Mouse (Mus musculus): ENCODE data around the gene Mpl.

Gene Mpl

DNA sequence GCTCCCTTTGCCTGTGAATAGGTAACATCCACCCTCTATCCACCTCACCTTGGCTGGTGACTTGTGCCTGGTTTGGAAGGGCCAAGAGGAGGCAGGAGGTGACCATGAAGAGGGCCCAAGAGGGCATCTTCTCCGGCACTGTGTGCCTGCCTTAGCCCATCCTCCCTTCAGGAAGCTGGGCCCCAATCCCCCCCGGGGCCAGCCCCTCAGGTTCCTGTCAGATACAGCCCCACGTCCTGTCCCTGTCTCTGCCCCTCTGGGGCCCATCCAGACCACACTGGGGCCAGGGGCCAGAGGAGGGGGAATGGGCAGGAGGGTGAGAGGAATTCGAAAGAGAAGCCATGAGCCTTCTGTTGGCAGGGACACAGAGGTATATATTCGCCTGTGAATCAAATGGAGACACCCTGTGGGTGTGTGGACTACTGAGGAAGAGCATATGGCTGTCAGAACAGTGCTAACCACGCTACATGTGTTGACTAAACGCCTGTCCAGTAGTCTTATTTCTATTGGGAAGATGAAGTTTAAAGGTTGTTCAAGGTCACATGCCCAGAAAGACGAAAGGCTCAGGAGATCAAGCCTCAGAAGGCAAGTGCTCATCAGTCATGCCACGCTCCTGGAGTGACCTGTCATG lies at the start of gene Mpl:
TSS of gene Mpl (minus strand) at position 169 of the 631 bp plus-strand sequence.
- no peak for DNase-seq (ENCODE audit: low read depth in 2 of 2, low spot score in 2 of 2)

DNA sequence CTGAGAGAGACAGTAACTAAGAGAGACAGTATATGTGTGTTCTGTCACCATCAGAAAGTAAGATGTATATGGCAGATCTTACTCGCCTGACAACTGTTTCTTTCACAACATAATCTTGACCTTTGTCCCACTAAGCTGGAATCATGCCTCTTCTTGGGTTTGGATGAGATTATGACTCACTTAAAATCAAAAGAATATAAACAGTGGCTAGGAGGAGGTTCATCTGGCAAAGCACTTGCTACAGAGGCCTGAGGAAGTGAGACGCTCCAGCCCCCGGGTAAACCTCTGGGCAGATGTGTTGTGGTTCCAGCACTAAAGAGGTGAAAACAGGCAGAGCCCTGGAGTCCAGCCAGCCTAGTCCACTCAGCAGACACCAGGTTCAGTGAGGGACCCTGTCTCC lies 48.2 kb upstream of the Mpl start:
- DNase-seq (ENCODE audit: low read depth in 2 of 2, low spot score in 2 of 2) = no peak

DNA sequence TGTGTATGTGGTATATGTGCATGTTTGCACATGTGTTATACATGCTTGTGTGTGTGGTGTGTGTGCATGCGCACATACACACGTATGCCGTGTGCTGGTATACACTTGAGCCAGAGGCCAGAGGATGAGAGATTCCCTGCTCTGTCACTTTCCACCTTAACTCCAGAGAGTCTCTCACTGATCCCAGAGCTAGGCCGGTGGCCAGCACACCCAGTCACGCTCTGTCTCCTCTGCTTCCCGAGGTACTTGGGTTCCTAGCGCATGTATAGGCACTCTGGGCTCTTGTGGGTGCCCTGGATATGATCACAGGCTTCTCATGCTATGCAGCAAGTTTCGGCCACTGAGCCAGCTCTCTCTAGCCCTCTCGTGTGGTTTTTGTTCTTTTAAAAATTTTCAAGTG lies 43.5 kb upstream of the Mpl start:
- DNase-seq (ENCODE audit: low read depth in 2 of 2, low spot score in 2 of 2) = no peak

DNA sequence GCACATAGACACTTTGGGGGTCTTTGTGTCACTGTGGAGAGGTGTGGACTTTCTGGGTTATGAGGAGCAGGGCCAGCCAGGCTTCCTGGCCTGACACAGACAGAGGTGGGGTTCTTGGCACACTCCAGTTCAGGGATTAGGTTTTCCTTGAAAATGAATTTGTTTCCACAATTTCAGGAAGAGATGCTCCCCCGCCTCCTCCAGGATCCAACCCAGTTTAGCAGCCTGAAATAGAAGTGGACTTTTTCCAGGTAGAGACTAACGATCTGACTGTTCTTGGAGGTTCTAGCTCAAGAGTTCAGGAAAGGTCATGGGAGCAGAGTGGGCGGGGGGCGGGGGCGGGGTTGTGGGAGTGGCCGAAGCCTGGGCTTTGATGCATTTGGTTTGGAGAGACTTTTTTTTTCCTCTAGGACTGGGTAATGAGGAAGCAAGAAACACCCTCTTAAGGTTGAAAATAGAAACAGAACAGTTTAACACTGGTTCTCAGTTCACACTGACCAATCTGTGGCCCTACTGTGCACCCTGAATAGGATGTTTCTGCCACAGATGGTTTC lies 42.9 kb upstream of the Mpl start:
- no peak for DNase-seq (ENCODE audit: low read depth in 2 of 2, low spot score in 2 of 2)

DNA sequence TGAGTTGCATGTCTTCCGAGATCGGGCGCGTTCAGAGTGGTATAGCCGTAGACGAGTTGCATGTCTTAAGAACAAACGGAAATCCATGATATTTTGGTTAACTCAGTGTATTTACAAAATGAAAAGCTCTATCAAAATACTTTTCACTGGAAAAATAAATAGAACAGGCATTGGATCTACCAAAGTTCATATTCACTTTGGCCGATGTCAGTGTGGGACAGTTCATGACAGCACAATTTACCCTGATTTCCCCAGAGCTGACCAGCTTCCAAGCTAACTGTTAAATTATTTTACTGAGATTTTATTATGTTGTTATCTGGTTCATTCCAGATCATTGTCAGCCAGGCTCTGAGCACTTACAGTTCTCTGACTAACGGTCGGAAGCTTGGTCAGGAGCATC lies 33.1 kb upstream of the Mpl start:
- no peak for DNase-seq (ENCODE audit: low read depth in 2 of 2, low spot score in 2 of 2)

DNA sequence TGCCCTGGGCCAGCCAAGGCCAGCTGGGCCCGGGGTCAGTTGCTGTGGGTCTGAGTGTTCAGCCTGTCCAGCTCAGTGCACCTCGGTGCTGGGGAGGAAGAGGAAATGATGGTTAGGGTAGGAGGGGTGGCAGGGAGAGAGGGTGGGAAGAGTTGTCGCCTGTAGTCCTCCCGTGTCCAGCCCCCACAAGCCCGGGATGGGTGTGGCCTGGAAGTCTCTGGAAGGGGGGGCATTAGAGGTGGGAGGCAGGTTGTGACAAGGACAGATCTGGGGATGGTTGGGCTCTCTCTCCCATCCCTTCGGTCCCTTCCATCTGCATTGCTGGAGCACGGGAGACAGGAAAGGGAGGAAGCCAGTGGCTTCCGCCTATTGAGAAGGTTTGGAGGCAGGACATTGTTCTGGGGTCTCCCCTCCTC lies 32.4 kb upstream of the Mpl start, which contains the start of gene Tie1:
TSS of gene Tie1 (minus strand) at position 345 of the 416 bp plus-strand sequence.
- DNase-seq (ENCODE audit: low read depth in 2 of 2, low spot score in 2 of 2) = no peak

DNA sequence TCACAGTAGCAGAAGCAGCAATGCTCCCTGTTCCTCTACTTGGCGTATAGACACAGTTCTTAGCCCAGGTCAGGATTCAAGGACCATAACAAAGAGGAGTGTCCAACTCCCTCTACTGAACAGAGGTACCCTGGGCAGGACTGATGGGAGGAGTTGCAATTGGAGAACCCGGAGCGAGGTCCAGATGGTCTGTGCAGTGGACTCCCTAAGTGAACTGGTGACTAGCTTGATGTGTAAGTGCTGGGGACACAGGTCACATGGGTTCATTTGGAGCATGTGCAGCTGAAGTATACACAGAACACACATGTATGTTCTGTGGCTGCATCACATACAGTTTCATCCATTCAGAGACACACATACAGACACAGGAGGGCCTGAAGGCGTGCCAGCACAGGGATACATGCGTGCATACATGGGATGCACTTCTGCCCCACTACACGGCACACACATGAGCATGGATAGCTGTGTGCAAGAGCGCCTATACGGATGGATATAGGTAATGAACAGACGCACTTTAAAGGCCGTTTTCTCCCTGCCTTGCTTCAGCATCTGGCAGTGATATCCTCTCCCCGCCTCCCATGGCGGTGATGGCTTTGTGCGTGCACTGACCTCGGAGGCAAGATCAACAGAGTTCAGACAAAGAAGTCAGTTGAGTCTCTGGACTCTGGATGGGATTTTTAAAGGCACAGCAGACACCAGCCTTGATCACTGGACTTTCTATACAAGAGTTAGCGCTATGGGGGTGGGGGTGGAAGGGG lies 19.6 kb upstream of the Mpl start:
- DNase-seq (ENCODE audit: low read depth in 2 of 2, low spot score in 2 of 2) = no peak

DNA sequence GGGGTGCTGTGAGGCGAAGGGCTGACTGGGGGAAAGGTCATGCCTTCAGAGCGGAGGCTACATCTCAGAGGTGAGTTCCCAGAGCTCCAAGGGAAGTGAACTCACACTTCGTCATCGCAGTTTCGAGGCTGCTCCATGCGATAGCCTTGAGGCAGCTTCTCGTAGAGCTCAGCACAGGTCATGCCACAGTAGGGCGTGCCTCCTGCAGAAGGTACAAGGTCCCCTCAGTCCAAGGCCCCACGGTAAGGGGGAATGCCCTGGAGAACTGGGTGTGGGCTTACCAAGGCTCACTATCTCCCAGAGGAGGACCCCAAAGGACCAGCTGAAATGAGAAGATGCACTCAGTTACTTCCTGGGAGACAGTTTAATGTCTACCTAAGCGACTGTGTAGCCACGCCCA lies 15.4 kb upstream of the Mpl start:
- DNase-seq (ENCODE audit: low read depth in 2 of 2, low spot score in 2 of 2) = no peak

DNA sequence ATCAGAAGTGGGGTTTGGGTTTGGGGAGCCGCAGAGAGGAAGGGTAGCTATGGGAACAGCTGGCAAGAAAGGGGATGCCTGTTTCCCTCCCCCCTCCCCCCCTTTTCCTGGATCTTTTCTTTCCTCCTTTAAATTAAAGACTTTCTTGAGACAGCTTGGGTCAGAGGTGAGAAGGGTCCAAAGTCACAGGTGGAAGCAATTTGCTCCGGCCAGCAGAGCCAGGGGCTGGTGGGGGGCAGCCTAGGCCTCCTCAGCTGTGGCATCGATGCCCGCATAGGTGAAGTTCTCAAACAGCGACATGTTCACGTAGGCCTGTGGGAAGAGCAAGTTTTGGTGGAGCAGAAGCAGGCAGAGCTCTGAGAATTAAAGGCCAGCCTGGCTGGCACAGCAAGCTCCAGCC lies 14.0 kb upstream of the Mpl start:
- DNase-seq (ENCODE audit: low read depth in 2 of 2, low spot score in 2 of 2) = no peak

DNA sequence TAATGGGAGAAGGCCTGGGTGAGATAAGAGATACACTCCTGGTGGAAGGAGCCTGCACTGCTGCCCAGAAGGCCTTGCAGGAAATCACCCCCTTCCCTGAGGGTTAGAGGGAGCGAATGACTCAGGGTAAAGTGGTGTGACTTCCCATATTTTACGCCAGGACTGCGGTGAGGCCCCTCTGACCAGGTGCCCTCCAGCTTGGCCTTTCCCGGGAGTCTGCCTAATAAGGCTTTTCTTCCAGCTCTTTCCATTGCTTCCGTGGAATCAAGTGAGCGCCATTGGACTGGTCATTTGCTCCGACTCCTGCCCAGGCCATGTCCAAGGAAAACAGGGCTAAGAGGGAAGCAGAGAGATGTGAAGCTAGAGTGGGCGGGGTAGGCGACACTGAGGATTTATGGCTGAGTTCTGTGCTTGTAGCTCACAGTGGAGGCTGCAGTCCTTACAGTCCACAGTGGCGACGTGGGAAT lies 8.4 kb upstream of the Mpl start:
- no peak for DNase-seq (ENCODE audit: low read depth in 2 of 2, low spot score in 2 of 2)

DNA sequence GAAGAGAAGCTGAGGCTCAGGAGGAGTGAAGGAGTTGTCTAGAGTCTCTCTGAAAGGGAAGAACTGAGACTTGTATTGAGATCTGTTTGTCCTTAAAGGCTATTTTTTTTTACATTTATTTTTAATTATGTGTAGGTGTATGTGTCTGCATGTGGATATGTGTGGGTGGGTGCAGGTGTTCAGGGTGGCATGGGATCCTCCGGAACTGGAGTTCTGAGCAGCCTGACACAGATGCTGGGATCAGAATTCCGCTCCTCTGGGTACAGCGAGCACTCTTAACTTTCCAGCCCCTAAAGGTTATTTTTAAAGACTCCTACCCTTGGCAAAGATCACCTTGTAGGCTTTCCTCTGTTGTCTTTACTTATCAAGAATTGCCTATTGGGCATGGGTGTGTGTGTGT lies 7.6 kb upstream of the Mpl start:
- DNase-seq (ENCODE audit: low read depth in 2 of 2, low spot score in 2 of 2) = no peak

DNA sequence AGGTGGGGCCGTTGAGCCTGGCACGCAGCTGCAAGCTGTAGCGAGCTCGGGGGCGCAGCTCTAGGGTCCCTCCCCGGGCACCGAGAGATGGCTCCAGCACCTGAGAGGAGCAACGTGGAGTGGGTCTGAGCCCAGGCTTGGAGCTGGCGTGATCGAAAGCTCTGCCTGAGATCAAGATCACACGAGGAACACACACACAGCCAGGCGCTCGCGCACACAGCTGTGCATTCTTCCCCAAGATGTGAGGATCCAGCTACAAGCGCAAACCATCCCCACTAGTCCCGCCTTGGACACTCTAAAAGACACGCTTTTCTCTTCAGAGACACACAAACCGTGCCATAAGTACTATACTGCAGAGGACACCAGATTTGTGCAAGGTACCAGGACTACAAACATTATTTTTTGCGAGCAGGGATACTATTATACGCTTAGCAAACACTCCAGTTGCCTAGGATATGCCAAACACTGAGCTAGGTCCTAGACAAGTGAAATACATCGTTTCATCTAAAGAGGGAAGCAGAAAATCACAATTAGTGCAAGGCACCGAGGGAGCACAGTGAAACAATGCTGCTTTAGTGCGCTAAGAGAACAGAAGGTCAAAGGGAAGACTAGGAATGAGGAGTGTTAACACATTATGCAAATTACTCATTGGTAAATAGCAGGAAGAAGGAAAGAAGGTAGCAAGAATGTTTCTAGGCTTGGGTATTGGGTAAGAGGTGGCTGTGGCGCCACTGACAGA lies 10.7 kb downstream of the Mpl start:
- no peak for DNase-seq (ENCODE audit: low read depth in 2 of 2, low spot score in 2 of 2)

DNA sequence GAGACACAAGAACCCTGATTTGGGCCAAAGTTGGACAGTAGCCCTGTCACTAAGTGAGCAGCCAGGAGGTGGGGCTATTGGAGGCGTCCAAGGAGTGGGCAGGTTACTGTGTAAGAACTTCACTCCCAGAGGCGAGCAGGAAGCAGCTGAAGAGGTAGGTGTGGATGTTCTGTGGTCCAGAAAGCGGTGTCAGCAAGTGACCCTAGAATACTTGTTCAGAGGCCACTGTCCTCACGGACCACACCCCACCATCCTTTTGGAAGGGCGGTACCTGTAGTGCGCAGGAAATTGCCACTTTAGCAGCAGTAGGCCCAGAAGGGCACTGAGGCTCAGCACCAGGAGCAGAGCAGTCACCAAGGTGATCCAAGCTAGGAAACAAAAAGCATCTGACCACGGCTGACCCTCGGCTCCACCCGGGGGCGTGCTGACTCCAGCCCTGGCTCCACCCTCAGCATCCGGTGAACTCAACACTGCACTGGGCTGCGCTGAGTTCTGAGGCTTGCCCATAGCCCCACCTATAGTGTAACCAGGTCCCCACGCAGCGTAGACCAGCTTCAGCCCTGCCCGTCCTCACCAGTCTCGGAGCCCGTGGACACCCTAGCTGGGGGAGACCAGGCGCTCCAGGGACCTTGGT lies 11.4 kb downstream of the Mpl start:
- no peak for DNase-seq (ENCODE audit: low read depth in 2 of 2, low spot score in 2 of 2)

DNA sequence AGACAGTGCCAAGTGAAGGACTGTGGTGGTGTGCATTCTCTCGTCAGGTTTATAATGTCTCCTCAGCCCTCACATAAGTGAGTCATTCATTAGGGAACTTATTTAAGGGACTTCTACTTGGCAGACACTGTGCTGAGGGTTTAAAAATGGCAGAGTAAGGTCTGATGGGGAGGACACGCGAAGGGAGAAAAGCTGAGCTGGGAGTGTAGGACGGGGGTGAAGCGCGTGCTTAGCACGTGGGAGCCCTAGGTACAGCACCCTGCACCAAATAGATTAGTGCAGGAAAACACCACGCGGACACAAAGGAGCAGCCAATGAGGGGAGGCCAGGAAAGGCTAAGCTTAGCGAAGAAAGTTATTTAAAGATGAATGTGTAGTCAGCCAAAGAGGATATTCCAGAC lies 12.2 kb downstream of the Mpl start:
- no peak for DNase-seq (ENCODE audit: low read depth in 2 of 2, low spot score in 2 of 2)

DNA sequence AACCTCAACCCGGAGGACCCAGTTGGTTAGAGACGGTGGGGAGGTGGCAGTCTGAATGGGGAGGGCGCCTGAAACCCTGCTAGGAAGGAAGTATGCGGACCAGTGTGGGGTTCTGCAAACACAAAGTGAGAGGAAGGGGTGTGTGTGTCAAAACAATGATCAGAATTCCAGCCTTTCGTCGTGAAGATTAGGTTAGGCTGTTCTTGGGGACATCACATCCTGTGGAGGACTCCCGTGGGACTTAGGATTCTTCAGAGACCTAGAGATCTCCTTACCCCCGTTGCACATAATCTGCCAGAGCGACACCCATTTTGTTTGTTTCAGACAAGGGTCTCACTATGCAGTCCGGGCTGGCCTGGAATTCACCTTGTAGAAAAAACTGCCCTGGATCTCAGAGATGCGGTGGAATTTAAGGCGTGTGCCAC lies 19.5 kb downstream of the Mpl start:
- DNase-seq (ENCODE audit: low read depth in 2 of 2, low spot score in 2 of 2) = peak; percentile 13 to 21

DNA sequence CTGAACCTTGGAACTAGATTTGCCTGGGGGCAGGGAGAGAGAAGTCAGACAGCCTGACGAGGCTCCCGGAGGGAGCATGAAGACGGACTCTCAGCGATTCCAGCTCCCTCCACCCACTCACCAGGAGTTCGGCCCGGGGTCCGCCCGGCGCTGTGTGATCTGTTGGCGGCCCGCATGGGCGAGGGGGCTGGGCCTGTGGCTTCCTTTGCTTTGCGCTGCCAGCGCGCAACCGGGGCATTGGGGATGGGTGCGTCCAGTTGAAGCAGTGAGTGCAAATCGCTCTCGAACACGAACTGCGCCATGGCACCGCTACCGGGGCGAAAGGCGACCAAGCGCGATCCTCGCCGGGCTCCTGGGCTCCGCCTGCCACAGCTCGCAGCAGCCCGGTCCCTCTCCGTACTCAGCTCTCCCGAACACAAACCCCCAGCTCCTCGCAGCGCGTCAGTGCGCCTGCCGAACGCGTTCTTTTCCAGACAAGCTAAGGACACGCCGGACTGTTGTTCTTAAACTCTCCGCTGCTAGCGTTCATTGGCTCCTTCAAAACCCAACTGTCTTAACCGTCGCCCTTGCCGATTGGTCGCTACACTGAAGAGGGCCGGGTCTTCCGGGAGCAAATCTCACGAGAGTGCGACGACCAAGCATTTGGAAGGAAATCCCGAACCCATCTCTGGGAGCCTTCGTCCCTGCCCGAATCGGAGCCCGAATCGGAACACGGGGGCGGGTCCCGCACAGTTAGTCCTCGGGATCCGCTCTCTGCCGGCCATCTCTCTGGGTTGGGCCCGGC lies 20.3 kb downstream of the Mpl start, which contains the start of gene Cdc20:
TSS of gene Cdc20 (minus strand) at position 533 of the 784 bp plus-strand sequence.
- DNase-seq (ENCODE audit: low read depth in 2 of 2, low spot score in 2 of 2) = peak; percentile 82 to 85

DNA sequence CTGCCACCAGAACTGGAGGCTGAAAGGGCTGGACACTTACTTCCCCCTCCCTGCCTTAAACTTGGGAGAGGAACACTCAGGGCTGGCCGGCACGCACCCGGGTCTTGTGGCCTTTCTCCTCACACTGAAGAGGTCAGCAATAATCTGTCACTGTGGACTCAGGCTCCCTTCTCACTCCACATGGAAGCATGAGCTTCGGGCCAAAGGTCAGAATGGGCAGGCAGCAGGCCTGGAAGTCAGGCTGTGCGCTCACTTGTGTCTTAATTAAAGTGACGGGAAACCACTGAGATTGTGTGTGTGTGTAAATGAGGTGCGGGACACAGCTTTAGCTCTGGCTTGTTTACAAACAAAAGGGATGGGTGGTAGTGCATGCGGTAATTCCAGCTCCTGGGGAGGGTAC lies 25.0 kb downstream of the Mpl start:
- no peak for DNase-seq (ENCODE audit: low read depth in 2 of 2, low spot score in 2 of 2)

DNA sequence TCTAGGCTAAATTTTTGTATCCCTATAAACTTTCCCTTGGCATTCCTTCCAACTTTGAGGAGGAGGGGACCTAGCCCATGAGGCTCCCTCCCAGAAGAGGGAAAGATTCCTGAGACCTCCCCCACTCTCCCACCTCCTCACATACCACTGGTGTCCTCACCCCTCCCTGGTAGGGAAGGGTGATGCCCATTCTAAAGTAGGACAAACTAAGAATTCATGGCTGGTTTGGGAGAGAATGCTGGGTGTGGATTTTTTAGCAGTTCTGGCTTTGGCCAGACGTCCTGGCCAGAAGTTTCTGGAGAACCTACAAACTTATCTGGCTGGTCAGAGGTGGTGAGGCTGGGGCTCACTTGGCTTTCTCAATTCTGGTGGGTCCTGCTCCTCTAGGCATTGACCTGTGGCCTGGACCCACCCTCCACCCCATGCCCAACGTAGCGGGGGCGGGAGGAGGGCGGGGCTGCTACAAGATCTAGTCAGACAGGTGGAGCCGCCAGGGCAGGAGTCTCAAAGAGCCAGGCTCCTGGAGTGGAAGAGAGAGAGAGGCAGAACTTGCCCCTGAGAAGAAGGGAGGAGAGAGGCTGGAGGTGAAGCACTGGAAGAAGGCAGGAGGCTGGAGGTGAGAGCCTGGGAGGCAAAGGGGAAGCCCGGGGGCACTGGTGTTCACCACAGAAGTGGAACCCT lies 28.0 kb downstream of the Mpl start:
- DNase-seq (ENCODE audit: low read depth in 2 of 2, low spot score in 2 of 2) = no peak

DNA sequence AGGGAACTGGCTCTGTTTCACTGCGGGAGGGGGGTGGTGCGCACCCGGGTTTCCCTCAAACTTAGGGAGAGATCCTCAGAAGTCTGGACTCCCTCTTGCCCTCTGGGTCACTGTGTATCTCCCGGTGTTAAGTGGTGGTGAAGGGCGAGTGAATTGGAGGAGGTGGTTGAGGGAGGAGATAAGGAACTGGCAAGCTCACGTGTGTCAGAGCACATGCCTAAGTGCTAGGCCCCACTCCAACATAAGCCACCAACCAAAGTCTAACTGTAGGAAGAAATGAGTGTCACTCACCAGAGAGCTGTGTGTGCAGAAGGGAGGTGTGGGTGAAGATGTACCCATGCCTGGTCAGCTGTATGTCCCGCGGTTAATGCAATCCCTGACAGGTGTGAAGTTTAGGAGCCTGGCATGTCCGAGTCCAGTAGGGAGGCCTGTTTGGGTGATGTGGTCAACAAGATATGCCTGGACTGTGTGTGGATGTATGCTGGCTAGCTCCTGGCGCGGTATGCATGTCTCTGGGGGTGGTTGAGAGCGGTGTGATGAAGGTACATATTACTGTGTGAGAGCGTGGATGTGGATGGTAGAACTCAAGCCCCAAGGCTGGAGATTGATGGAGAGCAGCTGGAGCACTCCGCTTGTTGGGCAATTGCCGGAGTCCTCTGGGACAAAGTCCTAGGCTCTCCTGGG lies 28.6 kb downstream of the Mpl start:
- peak in 1 of 2 experiments; percentile 15 for DNase-seq (ENCODE audit: low read depth in 2 of 2, low spot score in 2 of 2)

Measured in CD8-positive naive resting alpha-beta T cell, adult 2 months (primary cell).